Mouse (Mus musculus): ENCODE measurements around the gene Spon1. TPM values are rescaled to one million over a fixed set of nuclear protein-coding genes. Genes with fewer than 3 reads are reported as not detected.

Spon1 gene
- polyA plus RNA-seq, 1 experiment from 2014 or later: 0.96 TPM

DNA sequence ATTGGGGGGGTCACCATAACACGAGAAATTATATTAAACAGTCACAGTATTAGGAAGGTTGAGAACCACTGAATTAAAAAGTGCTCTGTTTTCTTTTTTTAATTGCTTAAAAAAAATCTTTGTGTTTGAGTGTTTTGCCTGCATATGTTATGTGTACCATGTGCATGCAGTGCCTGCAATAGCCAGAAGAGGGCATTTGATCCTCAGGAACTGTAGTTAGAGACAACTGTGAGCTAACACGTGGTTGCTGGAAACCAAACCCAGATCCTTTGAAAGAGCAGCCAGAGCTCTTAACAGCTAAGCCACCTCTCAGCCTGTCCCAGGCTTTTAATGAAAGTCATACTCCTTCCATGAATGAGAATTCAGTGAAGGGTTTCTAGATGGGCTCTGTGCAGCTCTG, 6.3 kb downstream of the Spon1 start:
- no peaks in the 10 kb centered on the region for H3K9me3 ChIP-seq (replicated peaks; ENCODE audit: control insufficient read depth, low read length)
- peaks cover 9% of the 10 kb centered on the region for H3K27me3 ChIP-seq (ENCODE audit: control insufficient read depth, insufficient read depth, low read depth, low read length)
- no peak overlapping the region for H3K9ac ChIP-seq (ENCODE audit: low read depth, low read length)
- no peak for ATAC-seq (ENCODE audit: low read depth)
- H3K4me2 ChIP-seq (ENCODE audit: low read depth, low read length): no peak overlapping the region
- no peak overlapping the region for H3K27ac ChIP-seq (ENCODE audit: low read length)
- no peak overlapping the region for H3K4me3 ChIP-seq (ENCODE audit: low read depth, low read length)
- WGBS (ENCODE audit: insufficient replicate concordance): 56% methylated on average over 2 of the region's 2 CpGs
- no peaks in the 10 kb centered on the region for H3K4me1 ChIP-seq (ENCODE audit: control insufficient read depth, low read depth, low read length)
- no peaks in the 10 kb centered on the region for H3K36me3 ChIP-seq (ENCODE audit: control insufficient read depth, insufficient read depth)

- H3K4me3 ChIP-seq (ENCODE audit: low read depth, low read length): no peak overlapping the region
- no peaks in the 10 kb centered on the region for H3K4me1 ChIP-seq (ENCODE audit: control insufficient read depth, low read depth, low read length)
- no peak overlapping the region for H3K9ac ChIP-seq (ENCODE audit: low read depth, low read length)
- ATAC-seq (ENCODE audit: low read depth): no peak
- no peaks in the 10 kb centered on the region for H3K9me3 ChIP-seq (replicated peaks; ENCODE audit: control insufficient read depth, low read length)
- no peaks in the 10 kb centered on the region for H3K36me3 ChIP-seq (ENCODE audit: control insufficient read depth, insufficient read depth)
- no peak overlapping the region for H3K4me2 ChIP-seq (ENCODE audit: low read depth, low read length)
- 29% methylated on average over 8 of the region's 8 CpGs for WGBS (ENCODE audit: insufficient replicate concordance)
- no peaks in the 10 kb centered on the region; the same call in 1 of the 2 replicates for H3K27me3 ChIP-seq (ENCODE audit: control insufficient read depth, insufficient read depth, low read depth, low read length)
- H3K27ac ChIP-seq (ENCODE audit: low read length): no peak overlapping the region
Measured at GRCm38 (mm10) chr7:113773436-113773835, 7.6 kb downstream of the Spon1 start.

GRCm38 (mm10) chr7:113774039-113774438, 8.2 kb downstream of the Spon1 start:
- no peak overlapping the region for H3K4me3 ChIP-seq (ENCODE audit: low read depth, low read length)
- H3K36me3 ChIP-seq (ENCODE audit: control insufficient read depth, insufficient read depth): no peaks in the 10 kb centered on the region
- no peaks in the 10 kb centered on the region for H3K4me1 ChIP-seq (ENCODE audit: control insufficient read depth, low read depth, low read length)
- WGBS (ENCODE audit: insufficient replicate concordance): 12% methylated on average over 7 of the region's 7 CpGs
- no peak overlapping the region for H3K9ac ChIP-seq (ENCODE audit: low read depth, low read length)
- H3K4me2 ChIP-seq (ENCODE audit: low read depth, low read length): no peak overlapping the region
- no peaks in the 10 kb centered on the region for H3K9me3 ChIP-seq (replicated peaks; ENCODE audit: control insufficient read depth, low read length)
- H3K27me3 ChIP-seq (ENCODE audit: control insufficient read depth, insufficient read depth, low read depth, low read length): no peaks in the 10 kb centered on the region; the same call in 1 of the 2 replicates
- no peak overlapping the region for H3K27ac ChIP-seq (ENCODE audit: low read length)
- ATAC-seq (ENCODE audit: low read depth): no peak

- Histone ChIP-seq H3K4me1 (ENCODE audit: control insufficient read depth, low read depth, low read length) (no peaks in the 10 kb centered on the region), H3K9ac (ENCODE audit: low read depth, low read length) (no peak overlapping the region), H3K4me3 (ENCODE audit: low read depth, low read length) (no peak overlapping the region), H3K36me3 (ENCODE audit: control insufficient read depth, insufficient read depth) (no peaks in the 10 kb centered on the region), H3K9me3 (replicated peaks; ENCODE audit: control insufficient read depth, low read length) (no peaks in the 10 kb centered on the region), H3K27me3 (ENCODE audit: control insufficient read depth, insufficient read depth, low read depth, low read length) (no peaks in the 10 kb centered on the region), H3K4me2 (ENCODE audit: low read depth, low read length) (no peak overlapping the region), H3K27ac (ENCODE audit: low read length) (no peak overlapping the region)
- 45% methylated on average over 3 of the region's 3 CpGs for WGBS (ENCODE audit: insufficient replicate concordance)
- ATAC-seq (ENCODE audit: low read depth): no peak
Measured at GRCm38 (mm10) chr7:113774906-113775305, 9.1 kb downstream of the Spon1 start.

DNA sequence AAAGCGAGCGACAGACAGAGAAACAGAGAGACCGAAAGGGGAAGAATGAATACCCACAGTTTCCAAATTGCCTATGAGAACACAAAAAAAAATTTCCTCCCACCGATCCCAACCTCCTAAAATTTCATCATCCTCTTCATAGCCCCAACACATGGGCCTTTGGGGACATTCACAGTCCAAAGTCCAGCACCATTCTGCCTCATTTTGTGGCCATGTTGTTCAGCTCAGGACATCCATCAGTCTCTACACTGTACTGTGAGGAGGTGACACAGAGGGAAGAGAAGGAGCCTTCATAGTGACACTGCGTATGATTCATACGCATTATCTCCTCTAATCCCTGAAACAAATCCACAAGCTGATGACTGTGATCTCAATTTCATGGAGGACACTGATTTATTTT, 12.7 kb downstream of the Spon1 start:
- ATAC-seq (ENCODE audit: low read depth): no peak
- H3K36me3 ChIP-seq (ENCODE audit: control insufficient read depth, insufficient read depth): no peaks in the 10 kb centered on the region
- no peak overlapping the region for H3K27ac ChIP-seq (ENCODE audit: low read length)
- H3K27me3 ChIP-seq (ENCODE audit: control insufficient read depth, insufficient read depth, low read depth, low read length): no peaks in the 10 kb centered on the region
- no peaks in the 10 kb centered on the region for H3K4me1 ChIP-seq (ENCODE audit: control insufficient read depth, low read depth, low read length)
- no peak overlapping the region for H3K9ac ChIP-seq (ENCODE audit: low read depth, low read length)
- H3K9me3 ChIP-seq (replicated peaks; ENCODE audit: control insufficient read depth, low read length): no peaks in the 10 kb centered on the region
- 71% methylated on average over 6 of the region's 6 CpGs for WGBS (ENCODE audit: insufficient replicate concordance)
- H3K4me3 ChIP-seq (ENCODE audit: low read depth, low read length): no peak overlapping the region
- H3K4me2 ChIP-seq (ENCODE audit: low read depth, low read length): no peak overlapping the region

GRCm38 (mm10) chr7:113780286-113780685, 14.5 kb downstream of the Spon1 start:
- no peaks in the 10 kb centered on the region for H3K36me3 ChIP-seq (ENCODE audit: control insufficient read depth, insufficient read depth)
- no peaks in the 10 kb centered on the region for H3K9me3 ChIP-seq (replicated peaks; ENCODE audit: control insufficient read depth, low read length)
- no peaks in the 10 kb centered on the region for H3K4me1 ChIP-seq (ENCODE audit: control insufficient read depth, low read depth, low read length)
- H3K27me3 ChIP-seq (ENCODE audit: control insufficient read depth, insufficient read depth, low read depth, low read length): no peaks in the 10 kb centered on the region
- H3K4me3 ChIP-seq (ENCODE audit: low read depth, low read length): no peak overlapping the region
- no peak for ATAC-seq (ENCODE audit: low read depth)
- H3K27ac ChIP-seq (ENCODE audit: low read length): no peak overlapping the region
- no peak overlapping the region for H3K9ac ChIP-seq (ENCODE audit: low read depth, low read length)
- no peak overlapping the region for H3K4me2 ChIP-seq (ENCODE audit: low read depth, low read length)
- 33% methylated on average over 5 of the region's 5 CpGs for WGBS (ENCODE audit: insufficient replicate concordance)

GRCm38 (mm10) chr7:113791991-113792390, 26.2 kb downstream of the Spon1 start:
- no peaks in the 10 kb centered on the region for H3K4me1 ChIP-seq (ENCODE audit: control insufficient read depth, low read depth, low read length)
- no peaks in the 10 kb centered on the region for H3K36me3 ChIP-seq (ENCODE audit: control insufficient read depth, insufficient read depth)
- 66% methylated on average over 5 of the region's 5 CpGs for WGBS (ENCODE audit: insufficient replicate concordance)
- H3K27ac ChIP-seq (ENCODE audit: low read length): no peak overlapping the region
- no peak overlapping the region for H3K4me3 ChIP-seq (ENCODE audit: low read depth, low read length)
- no peak overlapping the region for H3K9ac ChIP-seq (ENCODE audit: low read depth, low read length)
- no peak overlapping the region for H3K4me2 ChIP-seq (ENCODE audit: low read depth, low read length)
- no peaks in the 10 kb centered on the region for H3K27me3 ChIP-seq (ENCODE audit: control insufficient read depth, insufficient read depth, low read depth, low read length)
- H3K9me3 ChIP-seq (replicated peaks; ENCODE audit: control insufficient read depth, low read length): no peaks in the 10 kb centered on the region
- no peak for ATAC-seq (ENCODE audit: low read depth)

DNA sequence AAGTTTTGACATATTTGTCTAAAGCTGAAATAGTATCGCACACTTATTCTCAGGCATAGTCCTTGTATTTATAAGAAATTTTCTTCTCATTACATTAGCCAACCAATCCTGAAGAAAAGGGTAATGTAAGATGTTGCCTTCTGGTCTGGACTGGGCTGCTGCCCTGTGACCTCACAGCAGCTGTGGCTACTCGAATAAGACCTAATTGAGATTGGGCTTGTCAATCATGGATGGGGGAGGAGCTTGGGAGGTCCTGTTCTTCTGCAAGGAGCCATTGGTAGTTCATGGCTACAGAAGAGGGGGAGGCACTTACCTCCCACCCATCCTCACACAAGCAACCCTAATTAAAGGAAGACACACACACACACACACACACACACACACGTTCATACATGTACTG, 27.1 kb downstream of the Spon1 start:
- no peaks in the 10 kb centered on the region for H3K4me1 ChIP-seq (ENCODE audit: control insufficient read depth, low read depth, low read length)
- H3K9ac ChIP-seq (ENCODE audit: low read depth, low read length): no peak overlapping the region
- no peaks in the 10 kb centered on the region for H3K36me3 ChIP-seq (ENCODE audit: control insufficient read depth, insufficient read depth)
- WGBS (ENCODE audit: insufficient replicate concordance): 53% methylated on average over 3 of the region's 3 CpGs
- H3K4me3 ChIP-seq (ENCODE audit: low read depth, low read length): no peak overlapping the region
- no peak overlapping the region for H3K27ac ChIP-seq (ENCODE audit: low read length)
- H3K9me3 ChIP-seq (replicated peaks; ENCODE audit: control insufficient read depth, low read length): no peaks in the 10 kb centered on the region
- no peak for ATAC-seq (ENCODE audit: low read depth)
- H3K4me2 ChIP-seq (ENCODE audit: low read depth, low read length): no peak overlapping the region
- H3K27me3 ChIP-seq (ENCODE audit: control insufficient read depth, insufficient read depth, low read depth, low read length): no peaks in the 10 kb centered on the region

DNA sequence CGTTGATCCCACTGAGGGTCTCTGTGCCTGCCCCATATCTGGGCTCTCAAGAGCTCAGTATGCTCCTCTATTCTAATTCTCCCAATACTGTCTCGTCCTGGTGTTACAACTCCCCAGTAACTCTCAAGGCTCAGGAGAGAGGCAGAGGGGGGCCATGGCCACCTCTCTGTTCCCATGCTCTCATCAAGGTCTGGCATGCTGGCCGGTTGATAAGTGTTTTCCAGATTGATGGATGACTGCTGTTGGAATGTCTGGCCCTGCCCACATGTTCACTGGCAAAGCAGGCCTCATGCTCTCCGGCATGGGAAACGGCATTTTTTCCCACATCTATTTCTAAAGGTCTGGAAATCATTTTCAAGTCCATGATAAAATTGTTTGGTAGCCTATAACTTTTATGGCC, 29.4 kb downstream of the Spon1 start:
- no peaks in the 10 kb centered on the region for H3K36me3 ChIP-seq (ENCODE audit: control insufficient read depth, insufficient read depth)

DNA sequence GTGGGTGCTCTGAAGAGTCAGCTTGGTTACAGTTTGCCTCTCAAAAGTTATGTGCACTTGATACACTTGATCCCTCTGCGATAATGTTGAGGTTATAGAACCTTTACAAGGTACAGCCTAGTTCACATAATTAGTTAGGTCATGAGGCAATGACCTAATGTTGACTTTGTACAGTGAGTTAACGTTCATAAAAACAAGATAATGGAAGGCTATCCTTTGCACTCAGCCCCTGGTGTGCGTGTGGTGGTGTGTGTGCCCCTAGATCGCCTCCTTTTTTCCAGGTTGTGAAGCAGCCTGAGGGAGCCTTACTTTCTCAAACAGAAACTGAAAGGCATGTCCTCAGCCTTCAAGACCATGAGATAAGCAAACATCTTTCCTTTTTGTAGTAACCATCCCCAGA, 31.3 kb downstream of the Spon1 start:
- Histone ChIP-seq H3K27ac (ENCODE audit: low read length) (no peak overlapping the region), H3K36me3 (ENCODE audit: control insufficient read depth, insufficient read depth) (no peaks in the 10 kb centered on the region), H3K27me3 (ENCODE audit: control insufficient read depth, insufficient read depth, low read depth, low read length) (no peaks in the 10 kb centered on the region), H3K9me3 (replicated peaks; ENCODE audit: control insufficient read depth, low read length) (no peaks in the 10 kb centered on the region), H3K4me2 (ENCODE audit: low read depth, low read length) (no peak overlapping the region), H3K9ac (ENCODE audit: low read depth, low read length) (no peak overlapping the region), H3K4me3 (ENCODE audit: low read depth, low read length) (no peak overlapping the region), H3K4me1 (ENCODE audit: control insufficient read depth, low read depth, low read length) (no peaks in the 10 kb centered on the region)
- WGBS (ENCODE audit: insufficient replicate concordance): 57% methylated on average over 4 of the region's 4 CpGs
- no peak for ATAC-seq (ENCODE audit: low read depth)

More for the DNA sequence above, 29.4 kb downstream of the Spon1 start:
- WGBS (ENCODE audit: insufficient replicate concordance): 62% methylated on average over 5 of the region's 5 CpGs
- H3K4me2 ChIP-seq (ENCODE audit: low read depth, low read length): no peak overlapping the region
- H3K27ac ChIP-seq (ENCODE audit: low read length): no peak overlapping the region
- H3K9me3 ChIP-seq (replicated peaks; ENCODE audit: control insufficient read depth, low read length): no peaks in the 10 kb centered on the region
- H3K4me1 ChIP-seq (ENCODE audit: control insufficient read depth, low read depth, low read length): no peaks in the 10 kb centered on the region
- no peak for ATAC-seq (ENCODE audit: low read depth)
- H3K4me3 ChIP-seq (ENCODE audit: low read depth, low read length): no peak overlapping the region
- H3K9ac ChIP-seq (ENCODE audit: low read depth, low read length): no peak overlapping the region
- H3K27me3 ChIP-seq (ENCODE audit: control insufficient read depth, insufficient read depth, low read depth, low read length): no peaks in the 10 kb centered on the region

Data from liver, embryonic 16.5 days (tissue).